Mouse (Mus musculus) liver, embryonic 14.5 days (tissue): Measurements from ENCODE around the gene Rps6kc1. TPM values are rescaled to one million over a fixed set of nuclear protein-coding genes. Genes with fewer than 3 reads are reported as not detected.
A peak's percentile ranks its signal among the peaks of the same experiment; 100 is the strongest.

Experiments
- ATAC-seq: fragments of 200-750 bp; cut with Nextera tagmentation; 2 replicates; pipeline ENCODE4 v1.8.0; 2017; ENCODE audit warnings: moderate number of reproducible peaks, mild to moderate bottlenecking, moderate library complexity; ENCODE audit not compliant: insufficient read depth
- DNase-seq, 3 experiments: peaks; one replicate each; pipeline ENCODE4 v3.0.0-alpha.2; 2012 to 2013; ENCODE audit warnings: low read depth in 3 of 3, low spot score in 3 of 3
- H3K27ac ChIP-seq: fragments of 300-500 bp; sonication (generic); 2 replicates; pipeline ENCODE4 v1.5.1; 2014; ENCODE audit warnings: moderate library complexity, mild to moderate bottlenecking, control low read depth, inconsistent platforms
- H3K27me3 ChIP-seq: fragments of 300-500 bp; sonication (generic); 2 replicates; pipeline ENCODE4 v1.6.1; 2014; ENCODE audit warnings: mild to moderate bottlenecking, low read length, moderate library complexity; ENCODE audit not compliant: control insufficient read depth, insufficient read depth
- H3K36me3 ChIP-seq: fragments of 300-500 bp; sonication (generic); replicated peaks from 2 replicates; pipeline ENCODE4 v1.6.1; 2014; ENCODE audit warnings: low read depth; ENCODE audit not compliant: control insufficient read depth, insufficient read depth
- H3K4me1 ChIP-seq, 2 experiments: fragments of 200-500 bp in 1 of 2; fragments of 300-500 bp in 1 of 2; sonication (generic) in 1 of 2; replicated peaks; 2 replicates each; pipeline ENCODE4 v1.6.1; 2012 to 2014; ENCODE audit warnings: antibody characterized with exemption in 1 of 2, inconsistent platforms in 1 of 2, low read length in 1 of 2; ENCODE audit not compliant: control insufficient read depth in 2 of 2, insufficient read depth in 2 of 2
- H3K4me2 ChIP-seq: fragments of 300-500 bp; sonication (generic); 2 replicates; pipeline ENCODE4 v1.6.1; 2014; ENCODE audit warnings: low read depth, mild to moderate bottlenecking, control low read depth, moderate library complexity
- H3K4me3 ChIP-seq, 2 experiments: fragments of 200-500 bp in 1 of 2; fragments of 300-500 bp in 1 of 2; sonication (generic) in 1 of 2; 2 replicates each; pipeline ENCODE4 v1.5.1; 2012 to 2014; ENCODE audit warnings: low read depth in 2 of 2, low read length in 2 of 2, mild to moderate bottlenecking in 2 of 2, control low read depth in 1 of 2, inconsistent platforms in 1 of 2, moderate library complexity in 1 of 2; ENCODE audit not compliant: insufficient read depth in 1 of 2
- H3K9ac ChIP-seq: fragments of 300-500 bp; sonication (generic); replicated peaks from 2 replicates; pipeline ENCODE4 v1.6.1; 2014; ENCODE audit warnings: mild to moderate bottlenecking, control low read depth, moderate library complexity
- H3K9me3 ChIP-seq: fragments of 300-500 bp; sonication (generic); 2 replicates; pipeline ENCODE4 v1.6.1; 2016; ENCODE audit warnings: low read length, mixed read lengths; ENCODE audit not compliant: control insufficient read depth
- CTCF ChIP-seq: IDR thresholded peaks from 2 replicates; pipeline ENCODE4 v1.5.1; 2016; ENCODE audit warnings: antibody characterized with exemption, low read depth, control low read depth
- EP300 ChIP-seq: IDR thresholded peaks from 2 replicates; pipeline ENCODE4 v1.6.1; 2016; ENCODE audit warnings: antibody characterized with exemption, low read depth
- WGBS: fragments of 180-500 bp; shearing (Covaris S2); extraction: QIAGEN DNeasy Blood & Tissue Kit; methylation state at CpG from one replicate; pipeline ENCODE4 v1.1.7; 2014; ENCODE audit not compliant: insufficient replicate concordance; 5-methylcytosine and 5-hydroxymethylcytosine counted together
- polyA plus RNA-seq, 2 experiments: library from polyadenylated mRNA; depleted of rRNA in 1 of 2; stranded (reverse) in 1 of 2; unstranded in 1 of 2; fragments of >200 nt; fragmentation: Nextera tagmentation in 1 of 2; extraction: Ambion mirVana in 1 of 2; gene quantifications; 2 replicates each; pipeline versions ENCODE4 v1.2.1 to v1.2.3; 2012 to 2014

Rps6kc1 gene
- polyA plus RNA-seq (2012; rRNA removed) (1.5 and 1.9 TPM in 2 replicates), polyA plus RNA-seq (2014; fragmentation: Nextera tagmentation; extraction: Ambion mirVana) (3.5 and 3.6 TPM in 2 replicates)

DNA sequence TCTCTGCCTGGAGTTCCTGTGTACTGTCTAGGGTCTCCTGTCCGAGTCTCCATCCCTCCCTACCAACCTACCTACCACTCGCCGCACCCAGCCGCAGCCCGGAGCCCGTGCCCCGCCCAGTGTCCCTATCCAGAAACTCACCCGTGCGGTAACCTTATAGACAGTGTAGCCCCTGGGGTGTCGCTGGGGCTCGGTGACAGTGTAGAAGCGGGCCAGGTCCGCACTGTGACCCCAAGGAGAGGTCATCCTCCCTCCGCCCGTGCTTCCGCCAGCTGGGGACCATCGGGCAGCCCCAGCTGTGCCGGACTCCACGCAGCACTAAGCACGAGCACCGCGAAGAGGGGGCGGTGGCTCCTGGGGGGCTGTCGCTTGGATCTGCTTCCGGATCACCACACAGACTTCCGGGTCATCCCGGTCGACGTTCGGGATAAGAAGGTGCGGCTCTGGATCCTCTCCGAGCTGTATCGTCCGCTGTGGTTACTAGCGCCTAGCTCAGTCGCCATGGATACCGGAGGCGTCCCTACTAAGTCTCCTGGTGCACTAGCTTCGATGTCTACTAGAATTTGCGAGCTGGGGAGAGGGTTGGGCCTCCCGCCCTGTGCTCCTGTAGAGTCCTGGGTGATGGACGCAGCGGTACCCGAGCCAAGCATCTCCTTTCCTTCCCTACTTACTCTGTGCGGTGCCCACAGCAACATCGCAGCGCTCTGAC, at the start of gene Rps6kc1:
Gene Rps6kc1 (minus strand): TSS at position 356 of the 709 bp plus-strand sequence.
- ATAC-seq, result peak; percentile 89
- Histone ChIP-seq H3K4me2 (peak within 1 kb of the TSS; percentile 72), H3K36me3 (no peaks in the 10 kb centered on the region), H3K9ac (peak within 1 kb of the TSS; percentile 32), H3K27me3 (no peaks in the 10 kb centered on the region), H3K27ac (no peak within 1 kb of the TSS), H3K4me3 (peak within 1 kb of the TSS; percentile 65 to 76), H3K9me3 (no peaks in the 10 kb centered on the region), H3K4me1 (peaks cover 0 to 11% of the 10 kb centered on the region in 2 experiments; a peak in 2 of 4 replicates)
- peak; percentile 62 to 65 (median 64) for DNase-seq
- under 1% methylated on average over 47 of the region's 47 CpGs for WGBS
- TF ChIP-seq EP300 (no peak), CTCF (no peak)

- TF ChIP-seq EP300 (no peak), CTCF (no peak)
- H3K9ac ChIP-seq, result no peak overlapping the region
- no peak overlapping the region for H3K27ac ChIP-seq
- H3K27me3 ChIP-seq, result no peaks in the 10 kb centered on the region
- no peaks in the 10 kb centered on the region for H3K36me3 ChIP-seq
- ATAC-seq, result peak; percentile 60; the same call in 1 of the 2 replicates
- no peak overlapping the region for H3K4me3 ChIP-seq
- DNase-seq, result no peak
- WGBS, result 32% methylated on average over 5 of the region's 5 CpGs
- H3K9me3 ChIP-seq, result no peaks in the 10 kb centered on the region
- no peak overlapping the region for H3K4me2 ChIP-seq
- H3K4me1 ChIP-seq, result peaks cover 0 to 9% of the 10 kb centered on the region in 2 experiments; a peak in 3 of 4 replicates
Observed at GRCm38 (mm10) chr1:190958821-190959220, 47.3 kb upstream of the Rps6kc1 start.

DNA sequence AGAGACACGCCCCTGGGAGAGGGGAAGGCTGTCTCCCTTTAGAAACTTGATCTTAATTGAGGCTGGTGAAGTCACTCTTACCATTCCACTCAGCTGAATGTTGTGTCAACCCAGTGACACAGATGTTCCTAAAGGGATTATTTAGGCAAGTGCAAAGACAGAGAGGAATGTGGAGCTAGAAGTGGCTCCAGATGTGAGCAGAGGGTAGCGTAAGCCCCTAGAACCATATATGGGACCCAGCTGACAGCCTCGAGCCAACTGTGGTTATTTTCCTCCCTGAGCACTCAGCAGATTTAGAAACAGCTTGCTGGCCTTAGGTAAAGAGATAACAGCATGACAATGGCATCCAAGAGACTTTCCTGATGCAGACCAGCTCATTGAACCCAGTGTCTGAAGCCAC, 41.4 kb upstream of the Rps6kc1 start:
- ATAC-seq (no peak), DNase-seq (no peak)
- Histone ChIP-seq H3K36me3 (no peaks in the 10 kb centered on the region), H3K27me3 (no peaks in the 10 kb centered on the region), H3K9me3 (no peaks in the 10 kb centered on the region), H3K4me1 (peaks cover 0 to 3% of the 10 kb centered on the region in 2 experiments; a peak in 3 of 4 replicates), H3K4me2 (no peak overlapping the region), H3K27ac (no peak overlapping the region), H3K4me3 (no peak overlapping the region), H3K9ac (no peak overlapping the region)
- no peak for TF ChIP-seq EP300
- no peak for TF ChIP-seq CTCF
- 52% methylated on average over 3 of the region's 3 CpGs for WGBS

GRCm38 (mm10) chr1:190951014-190951413, 39.4 kb upstream of the Rps6kc1 start:
- ATAC-seq, result no peak
- no peak overlapping the region for H3K9ac ChIP-seq
- no peaks in the 10 kb centered on the region for H3K4me1 ChIP-seq
- no peak for TF ChIP-seq CTCF
- no peak for TF ChIP-seq EP300
- H3K4me3 ChIP-seq, result no peak overlapping the region
- H3K36me3 ChIP-seq, result no peaks in the 10 kb centered on the region
- no peak overlapping the region for H3K4me2 ChIP-seq
- H3K27ac ChIP-seq, result no peak overlapping the region
- H3K9me3 ChIP-seq, result no peaks in the 10 kb centered on the region
- no peaks in the 10 kb centered on the region for H3K27me3 ChIP-seq
- 54% methylated on average over 5 of the region's 5 CpGs for WGBS
- DNase-seq, result no peak

DNA sequence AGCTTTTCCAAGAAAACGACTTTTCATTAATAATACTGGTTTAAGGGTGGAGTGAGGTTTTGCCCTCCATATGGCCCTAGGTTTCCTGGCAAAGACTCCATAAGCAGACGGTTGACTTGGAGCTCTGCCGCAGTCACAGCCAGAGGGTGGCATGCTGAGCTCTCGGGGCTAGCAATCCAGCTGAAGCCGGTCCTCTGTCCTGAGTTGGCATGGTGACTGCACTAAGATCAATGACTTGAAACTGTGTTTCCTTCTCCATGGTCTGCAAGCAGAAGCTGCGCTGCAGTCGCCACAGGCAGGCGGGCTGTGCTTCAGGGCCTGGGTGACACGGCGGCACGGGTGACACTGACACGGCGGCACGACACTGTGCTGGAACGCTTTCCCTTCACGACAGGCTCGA, 37.3 kb upstream of the Rps6kc1 start:
- ATAC-seq (no peak), DNase-seq (no peak)
- 86% methylated on average over 17 of the region's 17 CpGs for WGBS
- Histone ChIP-seq H3K27ac (no peak overlapping the region), H3K4me1 (no peaks in the 10 kb centered on the region), H3K27me3 (no peaks in the 10 kb centered on the region), H3K9me3 (no peaks in the 10 kb centered on the region), H3K36me3 (peaks cover 4% of the 10 kb centered on the region; the same call in 1 of the 2 replicates), H3K4me3 (no peak overlapping the region), H3K9ac (no peak overlapping the region), H3K4me2 (no peak overlapping the region)
- no peak for TF ChIP-seq EP300
- no peak for TF ChIP-seq CTCF
